Mouse (Mus musculus): Measurements from ENCODE around the gene Maneal. TPM values are rescaled to one million over a fixed set of nuclear protein-coding genes. Genes with fewer than 3 reads are reported as not detected.

Maneal gene
- polyA plus RNA-seq, 1 experiment from 2014 or later = 17.8 TPM

GRCm38 (mm10) chr4:124809136-124809883, 52.7 kb downstream of the Maneal start:
- H3K36me3 ChIP-seq = peaks cover 34% of the 10 kb centered on the region
- H3K9me3 ChIP-seq (replicated peaks) = no peaks in the 10 kb centered on the region
- H3K4me1 ChIP-seq = peaks cover 32% of the 10 kb centered on the region
- H3K4me2 ChIP-seq = no peak overlapping the region
- WGBS = 86% methylated on average over 9 of the region's 9 CpGs
- no peak for ATAC-seq (ENCODE audit: low FRiP score)
- no peak overlapping the region for H3K9ac ChIP-seq (replicated peaks)
- no peaks in the 10 kb centered on the region for H3K27me3 ChIP-seq (replicated peaks)
- no peak overlapping the region for H3K27ac ChIP-seq (replicated peaks)
- H3K4me3 ChIP-seq (replicated peaks) = no peak overlapping the region

- Histone ChIP-seq H3K27ac (replicated peaks) (no peak overlapping the region), H3K4me1 (peaks cover 35% of the 10 kb centered on the region), H3K36me3 (peaks cover 31% of the 10 kb centered on the region), H3K9ac (replicated peaks) (no peak overlapping the region), H3K4me2 (no peak overlapping the region), H3K9me3 (replicated peaks) (no peaks in the 10 kb centered on the region), H3K27me3 (replicated peaks) (no peaks in the 10 kb centered on the region), H3K4me3 (replicated peaks) (no peak overlapping the region)
- no peak for ATAC-seq (ENCODE audit: low FRiP score)
- 87% methylated on average over 5 of the region's 5 CpGs for WGBS
Observed at GRCm38 (mm10) chr4:124808511-124808910, 53.5 kb downstream of the Maneal start.

Other genes starting within 250 kb of the Maneal start
- 4.7 and 6.8 TPM in 2 replicates for gene Pou3f1, start 205.4 kb downstream of the Maneal start, polyA plus RNA-seq (2015; fragmentation: Nextera tagmentation; extraction: Ambion mirVana)
- 41.4 and 47.8 TPM in 2 replicates for gene Utp11, start 168.6 kb downstream of the Maneal start, polyA plus RNA-seq (2015; fragmentation: Nextera tagmentation; extraction: Ambion mirVana)
- gene Fhl3, start 161.5 kb downstream of the Maneal start, polyA plus RNA-seq (2015; fragmentation: Nextera tagmentation; extraction: Ambion mirVana) = 1.8 and 3.3 TPM in 2 replicates
- 88.4 and 105 TPM in 2 replicates for gene Sf3a3, start 147.4 kb downstream of the Maneal start, polyA plus RNA-seq (2015; fragmentation: Nextera tagmentation; extraction: Ambion mirVana)
- 20.6 and 24.9 TPM in 2 replicates for gene Inpp5b, start 120.3 kb downstream of the Maneal start, polyA plus RNA-seq (2015; fragmentation: Nextera tagmentation; extraction: Ambion mirVana)
- gene Mtf1, start 60.1 kb downstream of the Maneal start, polyA plus RNA-seq (2015; fragmentation: Nextera tagmentation; extraction: Ambion mirVana) = 9.8 and 10.2 TPM in 2 replicates
- gene Yrdc, start 11.5 kb downstream of the Maneal start, polyA plus RNA-seq (2015; fragmentation: Nextera tagmentation; extraction: Ambion mirVana) = 43.2 and 44.9 TPM in 2 replicates
- gene 1110065P20Rik, start 11.0 kb downstream of the Maneal start, polyA plus RNA-seq (2015; fragmentation: Nextera tagmentation; extraction: Ambion mirVana) = 82.5 and 106 TPM in 2 replicates
- 9.4 and 13.7 TPM in 2 replicates for gene Epha10, start 18.7 kb upstream of the Maneal start, polyA plus RNA-seq (2015; fragmentation: Nextera tagmentation; extraction: Ambion mirVana)
- 14.2 and 15.2 TPM in 2 replicates for gene 9930104L06Rik, start 74.9 kb upstream of the Maneal start, polyA plus RNA-seq (2015; fragmentation: Nextera tagmentation; extraction: Ambion mirVana)
- 22.1 and 51.7 TPM in 2 replicates for gene Cdca8, start 77.1 kb upstream of the Maneal start, polyA plus RNA-seq (2015; fragmentation: Nextera tagmentation; extraction: Ambion mirVana)
- 1.2 and 2.8 TPM in 2 replicates for gene Rspo1, start 124.3 kb upstream of the Maneal start, polyA plus RNA-seq (2015; fragmentation: Nextera tagmentation; extraction: Ambion mirVana)
- 88.6 and 91.7 TPM in 2 replicates for gene Gnl2, start 154.4 kb upstream of the Maneal start, polyA plus RNA-seq (2015; fragmentation: Nextera tagmentation; extraction: Ambion mirVana)
- 0.70 and 0.79 TPM in 2 replicates for gene Dnali1, start 203.5 kb upstream of the Maneal start, polyA plus RNA-seq (2015; fragmentation: Nextera tagmentation; extraction: Ambion mirVana)
- 24.1 and 24.3 TPM in 2 replicates for gene Snip1, start 204.5 kb upstream of the Maneal start, polyA plus RNA-seq (2015; fragmentation: Nextera tagmentation; extraction: Ambion mirVana)
- 141 and 164 TPM in 2 replicates for gene Meaf6, start 223.0 kb upstream of the Maneal start, polyA plus RNA-seq (2015; fragmentation: Nextera tagmentation; extraction: Ambion mirVana)

All from neural tube, embryonic 15.5 days (tissue).